Mouse (Mus musculus) limb, embryonic 10.5 days (tissue): Measurements from ENCODE around the gene Scnn1a. TPM values are rescaled to one million over a fixed set of nuclear protein-coding genes. Genes with fewer than 3 reads are reported as not detected.
A peak's percentile ranks its signal among the peaks of the same experiment; 100 is the strongest.

Source experiments
- DNase-seq: peaks from one replicate; pipeline ENCODE4 v3.0.0-alpha.2; 2017; ENCODE audit warnings: low spot score
- H3K27ac ChIP-seq: fragments of 300-500 bp; sonication (generic); 2 replicates; pipeline ENCODE4 v1.5.1; 2016; ENCODE audit warnings: mild to moderate bottlenecking
- H3K27me3 ChIP-seq: fragments of 300-500 bp; sonication (generic); 2 replicates; pipeline ENCODE4 v1.6.1; 2016; ENCODE audit warnings: low read depth, mild to moderate bottlenecking; ENCODE audit not compliant: poor library complexity, severe bottlenecking
- H3K36me3 ChIP-seq: fragments of 300-500 bp; sonication (generic); 2 replicates; pipeline ENCODE4 v1.6.1; 2016; ENCODE audit warnings: mild to moderate bottlenecking, moderate library complexity
- H3K4me1 ChIP-seq: fragments of 300-500 bp; sonication (generic); 2 replicates; pipeline ENCODE4 v1.6.1; 2016
- H3K4me3 ChIP-seq: fragments of 300-500 bp; sonication (generic); 2 replicates; pipeline ENCODE4 v1.5.1; 2016; ENCODE audit warnings: mild to moderate bottlenecking, moderate library complexity
- H3K9me3 ChIP-seq: fragments of 300-500 bp; sonication (generic); replicated peaks from 2 replicates; pipeline ENCODE4 v1.6.1; 2016; ENCODE audit warnings: mild to moderate bottlenecking
- WGBS: fragments of 180-500 bp; shearing (Covaris S2); methylation state at CpG from one replicate; pipeline ENCODE4 v1.1.7; 2016; 5-methylcytosine and 5-hydroxymethylcytosine counted together
- polyA plus RNA-seq: library from polyadenylated mRNA; unstranded; fragments of >200 nt; fragmentation: Nextera tagmentation; extraction: Ambion mirVana; gene quantifications from 2 replicates; pipeline ENCODE4 v1.2.1, GENCODE M21; 2016

Scnn1a gene
- polyA plus RNA-seq, 1 experiment from 2014 or later: 1.6 TPM

- no peaks in the 10 kb centered on the region for H3K36me3 ChIP-seq
- H3K4me3 ChIP-seq: no peak overlapping the region
- H3K27ac ChIP-seq: no peak overlapping the region
- DNase-seq: no peak
- no peaks in the 10 kb centered on the region for H3K27me3 ChIP-seq
- 84% methylated on average over 14 of the region's 14 CpGs for WGBS
- peaks cover 17% of the 10 kb centered on the region for H3K4me1 ChIP-seq
- no peaks in the 10 kb centered on the region for H3K9me3 ChIP-seq
Observed at GRCm38 (mm10) chr6:125333112-125333899, 12.8 kb downstream of the Scnn1a start.

DNA sequence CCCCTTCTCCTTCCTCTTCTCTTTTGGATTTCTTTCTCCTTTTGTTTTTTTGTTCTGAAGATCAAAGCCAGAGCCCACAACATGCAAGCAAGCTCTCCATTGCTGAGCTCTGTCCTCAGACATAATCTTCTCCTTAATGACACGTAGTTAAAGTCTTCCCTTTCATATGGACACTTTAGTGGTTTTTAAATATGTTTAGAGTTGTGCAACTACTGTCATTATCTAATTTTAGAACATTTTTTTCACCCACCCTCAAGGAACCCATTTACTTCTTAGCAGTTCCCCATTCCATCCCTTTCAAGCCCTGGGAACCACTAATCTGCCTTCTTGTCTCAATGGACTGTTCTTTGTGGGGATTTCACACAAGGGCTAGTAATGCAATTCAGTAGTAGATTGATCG is 13.9 kb downstream of the Scnn1a start:
- Histone ChIP-seq H3K36me3 (no peaks in the 10 kb centered on the region), H3K9me3 (no peaks in the 10 kb centered on the region), H3K27ac (no peak overlapping the region), H3K27me3 (no peaks in the 10 kb centered on the region), H3K4me1 (peaks cover 17% of the 10 kb centered on the region), H3K4me3 (no peak overlapping the region)
- 75% methylated on average over 2 of the region's 2 CpGs for WGBS
- DNase-seq: no peak

- H3K27ac ChIP-seq: no peak overlapping the region
- DNase-seq: no peak
- no peak overlapping the region for H3K4me3 ChIP-seq
- 73% methylated on average over 9 of the region's 9 CpGs for WGBS
- H3K4me1 ChIP-seq: peaks cover 31% of the 10 kb centered on the region
- no peaks in the 10 kb centered on the region for H3K36me3 ChIP-seq
- H3K27me3 ChIP-seq: no peaks in the 10 kb centered on the region
- H3K9me3 ChIP-seq: no peaks in the 10 kb centered on the region
Observed at GRCm38 (mm10) chr6:125338791-125339660, 18.6 kb downstream of the Scnn1a start.

DNA sequence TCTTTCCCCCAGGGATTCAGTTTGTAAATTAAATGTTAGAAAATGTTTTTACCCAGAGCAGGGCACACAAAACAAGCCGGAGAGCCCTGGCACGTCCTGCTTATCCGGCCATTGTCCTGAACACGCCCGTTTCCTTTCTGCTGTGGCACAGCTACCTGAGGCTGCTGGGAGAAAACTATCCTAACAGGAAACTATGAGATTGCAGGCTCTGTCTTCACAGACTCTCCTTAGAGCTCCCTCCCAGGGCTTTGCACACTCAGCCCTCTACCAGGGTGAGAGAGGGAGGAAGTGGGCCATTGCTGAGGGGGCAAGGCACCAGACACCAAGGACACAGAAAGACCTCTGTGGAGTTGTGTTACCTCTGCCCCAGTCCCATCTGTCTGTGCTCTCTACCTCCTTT is 19.8 kb downstream of the Scnn1a start:
- peak overlapping the region; percentile 58 for H3K27ac ChIP-seq
- no peaks in the 10 kb centered on the region for H3K9me3 ChIP-seq
- no peak overlapping the region for H3K4me3 ChIP-seq
- 75% methylated on average over 5 of the region's 5 CpGs for WGBS
- H3K36me3 ChIP-seq: no peaks in the 10 kb centered on the region
- H3K4me1 ChIP-seq: peaks cover 40% of the 10 kb centered on the region
- DNase-seq: no peak
- H3K27me3 ChIP-seq: no peaks in the 10 kb centered on the region

GRCm38 (mm10) chr6:125342198-125342597 is 21.7 kb downstream of the Scnn1a start:
- H3K9me3 ChIP-seq: no peaks in the 10 kb centered on the region
- H3K27me3 ChIP-seq: no peaks in the 10 kb centered on the region
- 86% methylated on average over 3 of the region's 3 CpGs for WGBS
- no peak overlapping the region for H3K4me3 ChIP-seq
- H3K4me1 ChIP-seq: peaks cover 40% of the 10 kb centered on the region
- H3K27ac ChIP-seq: no peak overlapping the region
- DNase-seq: no peak
- H3K36me3 ChIP-seq: no peaks in the 10 kb centered on the region

- no peak for DNase-seq
- Histone ChIP-seq H3K4me1 (peaks cover 50% of the 10 kb centered on the region), H3K36me3 (no peaks in the 10 kb centered on the region), H3K9me3 (no peaks in the 10 kb centered on the region), H3K27ac (peak overlapping the region; percentile 53), H3K27me3 (no peaks in the 10 kb centered on the region), H3K4me3 (no peak overlapping the region)
- 33% methylated on average over 8 of the region's 8 CpGs for WGBS
Observed at GRCm38 (mm10) chr6:125344084-125344483, 23.6 kb downstream of the Scnn1a start.

- Histone ChIP-seq H3K27me3 (no peaks in the 10 kb centered on the region), H3K27ac (no peak overlapping the region), H3K4me3 (no peak overlapping the region), H3K36me3 (no peaks in the 10 kb centered on the region), H3K9me3 (no peaks in the 10 kb centered on the region), H3K4me1 (peaks cover 56% of the 10 kb centered on the region)
- DNase-seq: no peak
- WGBS: 64% methylated on average over 4 of the region's 4 CpGs
Observed at GRCm38 (mm10) chr6:125344866-125345265, 24.4 kb downstream of the Scnn1a start.

- no peak overlapping the region for H3K4me3 ChIP-seq
- no peak for DNase-seq
- no peak overlapping the region for H3K27ac ChIP-seq
- no peaks in the 10 kb centered on the region for H3K27me3 ChIP-seq
- H3K4me1 ChIP-seq: peaks cover 58% of the 10 kb centered on the region
- WGBS: 73% methylated on average over 1 of the region's 1 CpGs
- H3K9me3 ChIP-seq: no peaks in the 10 kb centered on the region
- H3K36me3 ChIP-seq: no peaks in the 10 kb centered on the region
Observed at GRCm38 (mm10) chr6:125345625-125346024, 25.2 kb downstream of the Scnn1a start.

GRCm38 (mm10) chr6:125346029-125346428 is 25.6 kb downstream of the Scnn1a start:
- H3K4me1 ChIP-seq: peaks cover 58% of the 10 kb centered on the region
- DNase-seq: no peak
- H3K4me3 ChIP-seq: no peak overlapping the region
- H3K36me3 ChIP-seq: no peaks in the 10 kb centered on the region
- 54% methylated on average over 2 of the region's 2 CpGs for whole genome bisulfite sequencing
- H3K27me3 ChIP-seq: no peaks in the 10 kb centered on the region
- H3K27ac ChIP-seq: no peak overlapping the region
- H3K9me3 ChIP-seq: no peaks in the 10 kb centered on the region

DNA sequence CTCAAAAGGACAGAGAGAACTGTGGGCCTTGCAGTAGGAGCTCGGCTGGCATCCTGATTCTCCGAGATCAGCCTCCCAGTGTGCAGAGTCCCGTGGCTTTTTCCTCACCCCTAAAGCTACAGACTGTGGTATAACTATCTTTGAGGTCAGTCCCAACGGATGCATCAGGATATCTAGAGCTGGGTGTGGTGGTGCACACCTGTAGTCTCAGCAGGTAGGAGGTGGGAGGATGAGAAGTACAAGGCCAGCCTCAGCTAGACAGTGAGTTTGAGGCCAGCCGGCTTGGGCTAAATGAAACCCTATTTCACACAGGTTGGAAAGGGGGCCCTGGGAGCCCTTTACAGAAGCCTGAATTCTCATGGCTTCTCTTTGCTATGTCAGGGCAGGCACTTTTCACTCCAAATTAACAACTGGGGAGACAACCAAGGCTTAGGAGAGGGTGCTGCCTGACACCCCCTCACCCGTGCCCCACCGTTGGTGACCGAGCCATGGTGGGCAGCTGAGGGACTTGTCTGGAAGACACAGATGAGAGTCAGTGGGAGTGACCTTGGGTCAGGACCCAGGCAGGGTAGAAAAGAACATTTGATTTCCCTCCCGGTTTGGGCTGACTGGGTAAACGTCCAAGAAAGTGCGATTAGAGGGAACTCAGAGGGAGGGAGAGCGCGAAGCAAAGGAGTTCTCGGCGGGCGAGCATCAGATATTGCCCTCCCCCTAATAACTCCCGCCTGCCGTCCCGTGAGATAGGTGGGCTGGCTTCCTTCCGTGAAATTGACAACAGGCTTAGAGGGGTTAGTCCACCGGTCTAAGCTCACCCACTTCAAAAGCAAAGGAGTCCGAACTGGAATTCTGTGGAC is 28.5 kb downstream of the Scnn1a start, which contains the start of gene Tnfrsf1a:
Tnfrsf1a (plus strand) TSS at position 642 of the 854 bp plus-strand sequence.
- DNase-seq: no peak
- H3K36me3 ChIP-seq: peaks cover 2% of the 10 kb centered on the region; the same call in 1 of the 2 replicates
- H3K4me1 ChIP-seq: peaks cover 68% of the 10 kb centered on the region
- peak within 1 kb of the TSS; percentile 67 for H3K4me3 ChIP-seq
- peak within 1 kb of the TSS; percentile 91 for H3K27ac ChIP-seq
- no peaks in the 10 kb centered on the region for H3K27me3 ChIP-seq
- no peaks in the 10 kb centered on the region for H3K9me3 ChIP-seq
- WGBS: 6% methylated on average over 22 of the region's 22 CpGs

GRCm38 (mm10) chr6:125349575-125350230 is 29.2 kb downstream of the Scnn1a start:
- peaks cover 68% of the 10 kb centered on the region for H3K4me1 ChIP-seq
- peaks cover 2% of the 10 kb centered on the region; the same call in 1 of the 2 replicates for H3K36me3 ChIP-seq
- H3K9me3 ChIP-seq: no peaks in the 10 kb centered on the region
- peak; percentile 74 for DNase-seq
- no peaks in the 10 kb centered on the region for H3K27me3 ChIP-seq
- WGBS: under 1% methylated on average over 27 of the region's 27 CpGs
- peak overlapping the region; percentile 67 for H3K4me3 ChIP-seq
- peak overlapping the region; percentile 91 for H3K27ac ChIP-seq
